Mouse (Mus musculus) forebrain, embryonic 14.5 days (tissue): ENCODE measurements around the gene Me1. TPM values are rescaled to one million over a fixed set of nuclear protein-coding genes. Genes with fewer than 3 reads are reported as not detected.
A peak's percentile ranks its signal among the peaks of the same experiment; 100 is the strongest.

Experiments used
- ATAC-seq: fragments of 200-750 bp; cut with Nextera tagmentation; 2 replicates; pipeline ENCODE4 v1.8.0; 2017; ENCODE audit warnings: mild to moderate bottlenecking, moderate library complexity
- DNase-seq: peaks from one replicate; pipeline ENCODE4 v3.0.0-alpha.2; 2015; ENCODE audit warnings: low spot score
- H3K27ac ChIP-seq: fragments of 300-500 bp; sonication (generic); 2 replicates; pipeline ENCODE4 v1.5.1; 2014; ENCODE audit warnings: low read depth, mild to moderate bottlenecking, control low read depth, low read length, moderate library complexity
- H3K27me3 ChIP-seq: fragments of 300-500 bp; sonication (generic); replicated peaks from 2 replicates; pipeline ENCODE4 v1.6.1; 2014; ENCODE audit warnings: low read length, control low read depth, mixed read lengths; ENCODE audit not compliant: control insufficient read depth, insufficient read depth
- H3K36me3 ChIP-seq: fragments of 300-500 bp; sonication (generic); 2 replicates; pipeline ENCODE4 v1.6.1; 2014; ENCODE audit warnings: low read length, control low read depth; ENCODE audit not compliant: control insufficient read depth, insufficient read depth
- H3K4me1 ChIP-seq: fragments of 300-500 bp; sonication (generic); 2 replicates; pipeline ENCODE4 v1.6.1; 2014; ENCODE audit warnings: antibody characterized with exemption, low read length, control low read depth; ENCODE audit not compliant: control insufficient read depth, insufficient read depth
- H3K4me2 ChIP-seq: fragments of 300-500 bp; sonication (generic); 2 replicates; pipeline ENCODE4 v1.6.1; 2014; ENCODE audit warnings: mild to moderate bottlenecking, control low read depth, low read length
- H3K4me3 ChIP-seq: fragments of 300-500 bp; sonication (generic); 2 replicates; pipeline ENCODE4 v1.5.1; 2014; ENCODE audit warnings: low read depth, low read length, control low read depth
- H3K9ac ChIP-seq: fragments of 300-500 bp; sonication (generic); 2 replicates; pipeline ENCODE4 v1.6.1; 2014; ENCODE audit warnings: mild to moderate bottlenecking, low read length, control low read depth, moderate library complexity
- H3K9me3 ChIP-seq: fragments of 300-500 bp; sonication (generic); replicated peaks from 2 replicates; pipeline ENCODE4 v1.6.1; 2016; ENCODE audit warnings: low read length, control low read depth, mixed read lengths; ENCODE audit not compliant: control insufficient read depth
- WGBS: fragments of 180-500 bp; shearing (Covaris S2); extraction: QIAGEN DNeasy Blood & Tissue Kit; methylation state at CpG from one replicate; pipeline ENCODE4 v1.1.7; 2014; 5-methylcytosine and 5-hydroxymethylcytosine counted together
- polyA plus RNA-seq: library from polyadenylated mRNA; unstranded; fragments of >200 nt; fragmentation: Nextera tagmentation; extraction: Ambion mirVana; gene quantifications from 2 replicates; pipeline ENCODE4 v1.2.1, GENCODE M21; 2014

Me1 gene
- polyA plus RNA-seq, 1 experiment from 2014 or later, result 13.8 TPM

DNA sequence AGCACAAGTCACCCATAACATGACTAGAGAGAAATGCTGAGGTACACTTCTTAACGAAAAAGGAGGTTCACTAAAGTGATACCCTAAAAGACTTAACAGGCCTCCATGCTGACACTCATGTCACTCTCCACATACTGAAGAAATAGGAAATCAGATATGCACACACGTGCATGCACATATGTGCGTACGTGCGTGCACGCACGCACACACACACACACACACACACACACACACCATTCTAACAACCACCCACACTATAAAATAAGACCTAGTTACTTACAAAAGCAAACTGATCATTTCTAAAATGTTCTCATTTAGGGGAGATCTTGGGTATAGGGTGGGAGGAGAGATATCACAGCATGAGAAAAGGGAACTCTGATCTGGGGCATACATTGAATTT is 1.1 kb downstream of the Me1 start:
- no peak overlapping the region for H3K27ac ChIP-seq
- WGBS, result 98% methylated on average over 7 of the region's 7 CpGs
- no peaks in the 10 kb centered on the region for H3K9me3 ChIP-seq
- H3K4me2 ChIP-seq, result no peak overlapping the region; the same call in 1 of the 2 replicates
- H3K4me3 ChIP-seq, result peak overlapping the region; percentile 64; the same call in 1 of the 2 replicates
- H3K9ac ChIP-seq, result no peak overlapping the region
- H3K27me3 ChIP-seq, result no peaks in the 10 kb centered on the region
- ATAC-seq (no peak), DNase-seq (no peak)
- H3K36me3 ChIP-seq, result no peaks in the 10 kb centered on the region
- H3K4me1 ChIP-seq, result no peaks in the 10 kb centered on the region

GRCm38 (mm10) chr9:86693935-86694334 is 1.8 kb downstream of the Me1 start:
- ATAC-seq, result no peak
- WGBS, result 92% methylated on average over 6 of the region's 6 CpGs

DNA sequence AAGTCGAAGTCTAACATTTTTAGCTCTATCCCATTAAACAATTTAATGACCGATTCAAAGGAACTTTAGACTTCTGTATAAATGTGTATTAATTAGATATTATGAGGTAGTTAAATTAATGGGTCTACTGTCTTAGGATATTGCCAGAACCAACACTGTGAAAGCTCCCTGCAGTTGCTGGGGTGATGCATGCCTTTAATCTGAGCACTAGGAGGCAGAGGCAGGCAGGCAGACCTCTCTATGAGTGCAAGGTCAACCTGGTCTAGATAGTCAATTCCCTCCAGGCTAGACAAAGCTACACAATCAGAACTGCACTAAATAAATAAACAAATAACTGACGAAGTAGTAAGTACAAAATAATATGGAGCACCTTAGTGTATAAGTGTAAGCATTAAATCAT is 3.1 kb downstream of the Me1 start:
- Histone ChIP-seq H3K36me3 (no peaks in the 10 kb centered on the region), H3K4me2 (no peak overlapping the region), H3K27ac (no peak overlapping the region), H3K9ac (no peak overlapping the region), H3K27me3 (no peaks in the 10 kb centered on the region), H3K4me3 (no peak overlapping the region), H3K9me3 (no peaks in the 10 kb centered on the region), H3K4me1 (no peaks in the 10 kb centered on the region)
- no peak for DNase-seq
- 84% methylated on average over 3 of the region's 3 CpGs for WGBS
- no peak for ATAC-seq

More at GRCm38 (mm10) chr9:86693935-86694334, 1.8 kb downstream of the Me1 start:
- Histone ChIP-seq H3K27ac (no peak overlapping the region), H3K4me3 (no peak overlapping the region), H3K9ac (no peak overlapping the region), H3K4me1 (no peaks in the 10 kb centered on the region), H3K36me3 (no peaks in the 10 kb centered on the region), H3K9me3 (no peaks in the 10 kb centered on the region), H3K4me2 (no peak overlapping the region), H3K27me3 (no peaks in the 10 kb centered on the region)
- no peak for DNase-seq

- Histone ChIP-seq H3K27ac (no peak overlapping the region), H3K9ac (no peak overlapping the region), H3K27me3 (no peaks in the 10 kb centered on the region), H3K36me3 (no peaks in the 10 kb centered on the region), H3K4me3 (no peak overlapping the region), H3K9me3 (no peaks in the 10 kb centered on the region), H3K4me1 (no peaks in the 10 kb centered on the region), H3K4me2 (no peak overlapping the region)
- 91% methylated on average over 5 of the region's 5 CpGs for WGBS
- no peak for DNase-seq
- ATAC-seq, result no peak
These were observed 3.5 kb downstream of the Me1 start for GRCm38 (mm10) chr9:86692251-86692650.

DNA sequence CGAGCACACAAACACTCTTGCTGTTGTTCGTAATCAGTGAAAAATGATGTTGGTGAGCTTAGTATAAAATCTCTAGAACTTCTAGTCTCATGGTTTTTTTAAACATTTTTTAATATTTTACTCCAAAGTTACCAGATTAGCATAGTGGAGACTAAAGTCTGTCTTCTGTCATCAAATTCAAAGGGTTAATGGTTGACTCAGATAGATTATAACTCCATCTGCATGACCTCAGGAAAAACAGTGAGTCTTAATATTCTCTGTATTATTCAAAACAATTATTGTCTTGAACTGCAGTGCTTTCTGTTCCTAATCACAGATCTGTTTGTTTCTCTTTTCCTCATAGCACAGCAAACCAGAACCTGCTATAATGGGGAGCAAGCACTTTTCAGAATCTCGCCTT is 4.7 kb downstream of the Me1 start:
- ATAC-seq, result no peak
- no peaks in the 10 kb centered on the region for H3K36me3 ChIP-seq
- no peak for DNase-seq
- H3K27me3 ChIP-seq, result no peaks in the 10 kb centered on the region
- H3K27ac ChIP-seq, result no peak overlapping the region
- 87% methylated on average over 3 of the region's 3 CpGs for WGBS
- no peak overlapping the region for H3K9ac ChIP-seq
- no peak overlapping the region for H3K4me3 ChIP-seq
- H3K9me3 ChIP-seq, result no peaks in the 10 kb centered on the region
- no peaks in the 10 kb centered on the region for H3K4me1 ChIP-seq
- H3K4me2 ChIP-seq, result no peak overlapping the region

DNA sequence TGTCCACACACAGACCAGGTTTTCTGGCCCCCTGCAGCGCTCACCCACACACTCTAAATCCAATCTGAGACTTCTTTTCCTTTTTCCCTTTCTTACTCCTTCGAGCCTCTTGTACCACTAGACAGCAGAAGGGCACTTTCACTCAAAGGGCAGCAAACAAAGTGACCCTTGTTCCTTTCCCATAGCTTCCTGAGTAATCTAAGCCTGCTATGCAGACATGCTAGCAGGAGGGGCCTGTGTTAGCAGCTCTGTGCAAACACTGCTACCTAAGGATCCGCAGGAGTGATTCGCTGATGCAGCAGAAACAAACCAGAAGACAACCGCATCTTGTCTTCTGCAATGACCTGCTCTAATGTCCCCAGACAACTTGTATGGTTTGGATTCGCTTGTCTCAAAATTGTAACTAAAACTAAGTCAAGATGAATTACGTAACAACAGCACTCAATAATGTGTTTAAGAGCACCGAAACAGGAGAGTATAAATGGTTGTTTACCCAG is 12.0 kb downstream of the Me1 start:
- no peak overlapping the region for H3K27ac ChIP-seq
- WGBS, result 62% methylated on average over 8 of the region's 8 CpGs
- H3K4me2 ChIP-seq, result no peak overlapping the region
- no peak overlapping the region for H3K9ac ChIP-seq
- H3K36me3 ChIP-seq, result no peaks in the 10 kb centered on the region
- H3K4me3 ChIP-seq, result no peak overlapping the region
- ATAC-seq (no peak), DNase-seq (no peak)
- no peaks in the 10 kb centered on the region for H3K27me3 ChIP-seq
- H3K9me3 ChIP-seq, result no peaks in the 10 kb centered on the region
- H3K4me1 ChIP-seq, result no peaks in the 10 kb centered on the region

DNA sequence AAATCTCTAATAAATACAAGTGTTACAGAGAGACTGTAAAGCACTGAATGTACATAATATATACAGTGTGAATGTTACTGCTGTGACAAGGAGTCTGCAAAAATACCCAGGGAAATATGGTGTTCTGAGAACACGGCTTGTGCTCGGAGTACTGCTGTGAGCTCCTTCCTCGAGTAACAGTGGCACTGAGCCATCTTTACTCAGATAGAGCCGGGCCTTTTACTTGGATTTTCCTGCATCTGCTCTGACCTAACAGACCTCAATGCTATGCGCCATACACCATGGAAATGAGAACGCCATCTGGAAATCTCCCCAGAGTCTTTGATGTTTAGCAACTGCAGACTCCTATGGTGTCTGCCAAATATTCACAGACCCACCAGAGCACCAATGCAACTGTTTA is 12.9 kb downstream of the Me1 start:
- no peak overlapping the region for H3K4me3 ChIP-seq
- no peak overlapping the region for H3K27ac ChIP-seq
- WGBS, result 51% methylated on average over 6 of the region's 6 CpGs
- H3K4me1 ChIP-seq, result no peaks in the 10 kb centered on the region
- DNase-seq (peak; percentile 45), ATAC-seq (peak; percentile 55; the same call in 1 of the 2 replicates)
- H3K9me3 ChIP-seq, result no peaks in the 10 kb centered on the region
- H3K27me3 ChIP-seq, result no peaks in the 10 kb centered on the region
- no peaks in the 10 kb centered on the region for H3K36me3 ChIP-seq
- H3K9ac ChIP-seq, result no peak overlapping the region
- no peak overlapping the region for H3K4me2 ChIP-seq

DNA sequence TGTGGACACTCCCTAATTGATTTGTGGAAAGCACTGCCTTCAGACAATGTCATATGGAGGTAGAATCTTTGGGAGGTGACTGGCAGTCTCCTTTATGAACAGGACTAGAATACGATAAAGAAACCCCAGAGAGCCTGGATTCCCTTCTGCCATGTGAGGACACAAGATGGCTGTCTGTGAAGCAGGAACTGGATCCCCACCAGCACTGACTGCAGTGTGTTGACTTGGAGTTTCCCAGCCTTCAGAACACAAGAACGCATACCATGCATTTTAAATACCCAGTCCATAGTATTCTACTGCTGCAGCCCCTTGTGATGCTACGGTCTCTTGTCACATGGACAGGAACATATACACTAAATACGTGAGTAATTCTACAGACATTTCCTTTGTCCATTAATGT is 13.5 kb downstream of the Me1 start:
- no peak overlapping the region for H3K27ac ChIP-seq

GRCm38 (mm10) chr9:86680431-86680830 is 15.3 kb downstream of the Me1 start:
- no peak overlapping the region for H3K4me3 ChIP-seq
- no peak for ATAC-seq
- H3K4me2 ChIP-seq, result no peak overlapping the region
- H3K9ac ChIP-seq, result no peak overlapping the region
- H3K27me3 ChIP-seq, result no peaks in the 10 kb centered on the region
- DNase-seq, result no peak
- no peaks in the 10 kb centered on the region for H3K9me3 ChIP-seq
- H3K4me1 ChIP-seq, result no peaks in the 10 kb centered on the region
- H3K36me3 ChIP-seq, result no peaks in the 10 kb centered on the region
- no peak overlapping the region for H3K27ac ChIP-seq
- WGBS, result 94% methylated on average over 6 of the region's 6 CpGs

More for the DNA sequence above, 13.5 kb downstream of the Me1 start:
- 88% methylated on average over 4 of the region's 4 CpGs for WGBS
- no peaks in the 10 kb centered on the region for H3K4me1 ChIP-seq
- H3K4me2 ChIP-seq, result no peak overlapping the region
- H3K36me3 ChIP-seq, result no peaks in the 10 kb centered on the region
- H3K9ac ChIP-seq, result no peak overlapping the region
- H3K4me3 ChIP-seq, result no peak overlapping the region
- no peaks in the 10 kb centered on the region for H3K27me3 ChIP-seq
- DNase-seq (no peak), ATAC-seq (no peak; the same call in 1 of the 2 replicates)
- no peaks in the 10 kb centered on the region for H3K9me3 ChIP-seq
